Comparison of ENCODE assay signal across 23 mouse cellular contexts in the genomic region with DNA sequence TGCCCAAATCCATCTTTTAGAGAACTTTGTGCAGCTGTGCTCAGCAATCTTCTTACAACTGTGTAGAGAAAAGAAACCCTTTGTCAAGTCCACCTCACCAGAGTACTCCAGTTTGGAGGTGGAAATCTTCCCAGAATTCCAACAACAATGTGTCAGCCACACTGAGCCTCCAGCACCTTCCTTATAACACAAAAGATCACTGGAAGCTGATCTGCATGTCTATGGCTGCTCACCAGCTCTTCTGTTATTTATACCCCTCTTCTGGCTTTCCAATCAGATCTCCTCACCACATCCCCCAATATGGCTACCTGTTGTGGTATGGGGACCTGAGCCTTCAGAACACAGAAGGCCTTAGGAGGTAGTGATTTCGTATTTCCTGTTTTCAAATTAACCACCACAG. TPM values are rescaled to one million over a fixed set of nuclear protein-coding genes. Genes with fewer than 3 reads are reported as not detected.
DNase-seq lines count a peak whose midpoint lies in the region; ATAC-seq lines count a peak whose summit lies in the region.
"Had no signal": no experiment of that assay in that cellular context is flagged by ENCODE, and none has a peak within 500 bp of the region (broad histone marks: within the 10 kb centered on the region; RNA-seq: fewer than 3 reads in every experiment).

No protein-coding gene starts in this region.

- no peaks in the 10 kb centered on the region for H3K4me1 ChIP-seq in intestine, embryonic 14.5 days (replicated peaks; ENCODE audit: control insufficient read depth, insufficient read depth, low read length)
- H3K4me1 ChIP-seq in intestine, embryonic 15.5 days (replicated peaks) = no peaks in the 10 kb centered on the region
- H3K4me1 ChIP-seq: embryonic facial prominence, embryonic 10.5 days; embryonic facial prominence, embryonic 12.5 days; forebrain, embryonic 13.5 days; forebrain, embryonic 15.5 days had no signal

- H3K27me3 ChIP-seq in intestine, embryonic 14.5 days (replicated peaks; ENCODE audit: control insufficient read depth, insufficient read depth, low read length) = no peaks in the 10 kb centered on the region
- H3K27me3 ChIP-seq in intestine, embryonic 15.5 days (replicated peaks) = no peaks in the 10 kb centered on the region
- H3K27me3 ChIP-seq: embryonic facial prominence, embryonic 12.5 days; forebrain, embryonic 13.5 days; forebrain, embryonic 15.5 days; Patski had no signal

- H3K27ac ChIP-seq in intestine, embryonic 14.5 days (ENCODE audit: low read depth) = no peak overlapping the region
- no peak overlapping the region for H3K27ac ChIP-seq in intestine, embryonic 15.5 days
- H3K27ac ChIP-seq: embryonic facial prominence, embryonic 10.5 days; embryonic facial prominence, embryonic 12.5 days; forebrain, embryonic 13.5 days; forebrain, embryonic 15.5 days had no signal

- H3K36me3 ChIP-seq in intestine, embryonic 14.5 days (ENCODE audit: control insufficient read depth, insufficient read depth, low read length) = no peaks in the 10 kb centered on the region
- no peaks in the 10 kb centered on the region for H3K36me3 ChIP-seq in intestine, embryonic 15.5 days
- H3K36me3 ChIP-seq: embryonic facial prominence, embryonic 10.5 days; embryonic facial prominence, embryonic 12.5 days; forebrain, embryonic 15.5 days; G1E had no signal

- peak; percentile 10 for DNase-seq in intestine, embryonic 14.5 days (ENCODE audit: low spot score)
- peak; percentile 55 for DNase-seq in ES-CJ7 (ENCODE audit: low read depth, low spot score)
- peak; percentile 74 for DNase-seq in R1 (ENCODE audit: low read depth, low spot score)
- DNase-seq in urinary bladder, postnatal 25 days (ENCODE audit: low spot score) = no peak
- no peak for DNase-seq in thymus, postnatal 14 days
- DNase-seq: adrenal gland, adult 8-10 months; adrenal gland, postnatal 14 days; adrenal gland, postnatal 36 days; cerebellum, adult 11-12 months; cerebellum, adult 2 months; cerebellum, adult 9-10 months; cerebellum, postnatal 10 days; cerebellum, postnatal 25 days; forebrain, postnatal 0 days had no signal

- no peak for ATAC-seq in intestine, embryonic 14.5 days (replicated peaks; ENCODE audit: low FRiP score, low TSS enrichment, low read depth)
- ATAC-seq in intestine, embryonic 15.5 days = no peak
- no peak for ATAC-seq in frontal cortex, adult (ENCODE audit: low TSS enrichment)
- ATAC-seq: activated CD4-positive, CD25-positive, alpha-beta regulatory T cell, adult 4 months; forebrain, embryonic 13.5 days; forebrain, embryonic 15.5 days; forebrain, postnatal 0 days; Patski had no signal

- WGBS in intestine, embryonic 14.5 days = 81% methylated on average over 1 of the region's 1 CpGs
- 84% methylated on average over 1 of the region's 1 CpGs for WGBS in intestine, embryonic 15.5 days

- H3K9me3 ChIP-seq in intestine, embryonic 14.5 days (ENCODE audit: control insufficient read depth, low read length) = no peaks in the 10 kb centered on the region
- no peaks in the 10 kb centered on the region for H3K9me3 ChIP-seq in intestine, embryonic 15.5 days
- H3K9me3 ChIP-seq: embryonic facial prominence, embryonic 10.5 days; embryonic facial prominence, embryonic 12.5 days; forebrain, embryonic 13.5 days; forebrain, embryonic 15.5 days had no signal

- H3K9ac ChIP-seq in intestine, embryonic 14.5 days (ENCODE audit: low read length) = no peak overlapping the region
- H3K9ac ChIP-seq in intestine, embryonic 15.5 days = no peak overlapping the region
- H3K9ac ChIP-seq: embryonic facial prominence, embryonic 12.5 days; forebrain, embryonic 13.5 days; forebrain, embryonic 15.5 days; forebrain, postnatal 0 days had no signal

- H3K4me2 ChIP-seq in intestine, embryonic 14.5 days (ENCODE audit: low read length) = no peak overlapping the region
- H3K4me2 ChIP-seq in intestine, embryonic 15.5 days (replicated peaks) = no peak overlapping the region
- H3K4me2 ChIP-seq: embryonic facial prominence, embryonic 12.5 days; forebrain, embryonic 13.5 days; forebrain, embryonic 15.5 days had no signal

- H3K4me3 ChIP-seq in intestine, embryonic 14.5 days (ENCODE audit: low read depth, low read length) = no peak overlapping the region
- H3K4me3 ChIP-seq in intestine, embryonic 15.5 days (replicated peaks) = no peak overlapping the region
- H3K4me3 ChIP-seq: embryonic facial prominence, embryonic 10.5 days; embryonic facial prominence, embryonic 12.5 days; forebrain, embryonic 13.5 days; forebrain, embryonic 15.5 days had no signal

RNA-seq across cellular contexts. Expression of a gene that starts 50.2 kb away (rescaled TPM):
- polyA plus RNA-seq in intestine, embryonic 14.5 days (2014; fragmentation: Nextera tagmentation; extraction: Ambion mirVana) = 18.8 and 23.8 TPM in 2 replicates
- 19.4 and 21.3 TPM in 2 replicates for polyA plus RNA-seq in intestine, embryonic 15.5 days (2015; fragmentation: Nextera tagmentation; extraction: Ambion mirVana)
- polyA plus RNA-seq: activated CD4-positive, CD25-positive, alpha-beta regulatory T cell, adult 4 months; G1E had no signal

Comparison
In these comparisons a context has a peak if more than half of its experiments do, and no peak if none do; other contexts are left out.
1. DNase-seq: peak in intestine, embryonic 14.5 days (single experiment), ES-CJ7 (single experiment) and R1 (single experiment); none in urinary bladder, postnatal 25 days (single experiment) and thymus, postnatal 14 days (single experiment).